Mouse (Mus musculus) cerebellum, postnatal 25 days (tissue): Measurements from ENCODE around the gene Mfap1b.
"Not testable (repeated sequence)": the region's sequence is repeated elsewhere in the genome, so short reads cannot be mapped to it uniquely, and the experiment has no call there.

Source experiments
- DNase-seq, 2 experiments: peaks; one replicate each; pipeline ENCODE4 v3.0.0; 2021; ENCODE audit warnings: mixed read lengths in 2 of 2

The Mfap1b gene

DNA sequence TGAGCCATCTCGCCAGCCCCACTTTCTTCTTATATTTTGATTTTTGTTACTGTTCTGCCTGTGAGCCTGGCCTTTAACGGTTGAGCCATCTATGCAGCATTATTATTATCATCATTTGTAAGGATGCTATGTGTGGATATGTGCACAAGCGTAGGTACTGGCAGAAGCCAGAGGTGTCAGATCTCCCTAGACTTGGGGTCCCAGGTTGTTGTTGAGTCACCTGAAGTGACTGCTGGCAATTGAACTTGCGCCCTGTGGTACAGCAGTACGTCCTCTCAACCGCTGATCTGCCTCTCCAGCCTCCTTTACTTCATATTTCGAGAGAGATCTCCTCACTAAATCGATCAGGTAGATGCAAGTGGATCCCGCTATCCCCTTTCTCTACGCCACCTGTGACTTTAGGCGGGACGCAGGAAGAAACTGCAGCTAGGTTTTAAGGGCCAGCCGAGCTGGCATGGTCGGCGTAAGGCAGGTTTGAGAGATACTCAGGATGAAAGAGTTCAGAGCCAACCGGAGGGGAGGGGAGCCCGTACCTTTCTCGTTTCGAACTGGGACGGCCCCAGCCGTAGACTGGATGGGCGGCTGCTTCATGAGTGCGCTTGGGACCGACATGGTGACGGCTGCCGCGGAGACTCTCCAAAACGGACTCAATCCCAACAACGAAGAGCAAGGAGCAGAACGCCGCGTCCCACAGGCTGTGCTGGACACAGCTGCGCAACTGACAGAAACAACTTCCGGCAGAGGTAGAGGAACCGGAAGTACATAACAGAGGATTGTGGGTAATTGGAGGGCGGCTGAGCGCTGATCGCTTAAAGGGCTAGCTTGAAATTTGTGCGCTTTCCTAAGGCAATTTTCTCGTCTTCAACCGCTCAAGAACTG lies at the start of gene Mfap1b:
Gene Mfap1b, minus strand, starts transcription at position 767 of the 879 bp plus-strand sequence.
- peak; percentile 83 to 86 for DNase-seq

DNA sequence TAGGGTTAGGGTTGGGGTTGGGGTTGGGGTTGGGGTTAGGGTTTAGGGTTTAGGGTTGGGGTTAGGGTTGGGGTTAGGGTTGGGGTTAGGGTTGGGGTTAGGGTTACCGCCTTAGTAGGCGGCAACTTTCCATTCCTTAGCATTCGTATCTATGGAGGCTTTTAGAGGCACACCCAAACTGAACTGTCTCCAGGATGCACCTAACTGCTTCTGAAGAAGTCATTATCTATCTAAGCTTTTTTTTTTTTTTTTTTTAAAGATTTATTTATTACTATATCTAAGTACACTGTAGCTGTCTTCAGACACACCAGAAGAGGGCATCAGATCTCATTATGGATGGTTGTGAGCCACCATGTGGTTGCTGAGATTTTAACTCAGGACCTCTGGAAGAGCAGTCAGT lies 49.0 kb upstream of the Mfap1b start:
- not testable (repeated sequence) for DNase-seq

DNA sequence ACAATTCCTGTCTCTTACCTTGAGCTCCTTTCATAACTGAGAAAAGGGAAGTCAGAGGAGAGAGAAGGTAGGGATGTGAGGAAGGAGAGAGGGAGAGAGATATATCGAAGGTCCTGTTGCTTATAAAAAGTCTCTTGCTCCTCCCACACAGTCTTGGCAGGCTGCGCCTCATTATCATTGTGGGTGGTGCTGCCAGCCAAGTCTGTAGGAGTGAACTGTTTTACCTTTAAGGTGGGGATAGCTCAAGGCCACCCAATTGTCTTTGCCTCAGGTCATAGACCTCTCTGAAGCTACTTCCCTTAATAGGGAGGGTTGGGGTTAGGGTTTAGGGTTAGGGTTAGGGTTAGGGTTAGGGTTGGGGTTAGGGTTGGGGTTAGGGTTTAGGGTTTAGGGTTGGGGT lies 48.1 kb upstream of the Mfap1b start:
- no peak for DNase-seq

DNA sequence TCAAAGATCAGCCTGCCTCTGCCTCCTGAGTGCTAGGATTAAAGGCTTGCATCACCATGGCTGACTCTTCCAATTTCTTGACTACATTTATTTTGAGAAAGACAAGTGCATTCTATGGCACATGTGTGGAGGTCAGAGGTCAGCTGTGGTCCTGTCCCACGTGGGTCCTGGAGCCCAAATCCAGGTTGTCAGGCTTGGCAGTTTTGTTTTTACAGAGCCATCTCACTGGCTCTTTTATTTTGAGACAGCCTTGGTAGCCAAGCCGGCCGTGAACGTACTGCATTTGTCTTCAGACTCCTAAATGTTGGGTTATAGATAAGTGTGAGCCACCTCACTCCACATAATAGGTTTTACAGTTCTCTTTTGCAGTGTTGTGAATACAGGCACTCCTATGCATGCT lies 44.8 kb upstream of the Mfap1b start:
- DNase-seq, result not testable (repeated sequence)

DNA sequence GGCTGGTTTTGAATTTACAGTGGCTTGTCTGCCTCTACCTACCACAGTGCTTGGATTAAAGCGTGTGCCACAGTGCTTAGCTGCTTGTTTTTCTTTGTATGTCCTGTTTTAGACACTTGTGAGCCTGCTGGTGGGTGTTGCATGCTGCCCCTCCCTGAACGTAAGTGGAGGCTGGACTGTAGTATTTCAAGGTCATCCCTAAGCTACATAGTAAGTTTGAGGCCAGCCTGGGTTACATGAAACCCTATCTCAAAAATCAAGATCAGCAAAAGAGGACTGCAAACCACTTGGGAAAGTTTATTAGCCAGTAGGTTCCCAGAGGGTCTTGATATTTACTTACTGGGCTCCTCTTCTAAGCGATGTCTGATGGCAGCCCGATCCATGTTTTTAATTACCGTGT lies 44.2 kb upstream of the Mfap1b start:
- no peak for DNase-seq

DNA sequence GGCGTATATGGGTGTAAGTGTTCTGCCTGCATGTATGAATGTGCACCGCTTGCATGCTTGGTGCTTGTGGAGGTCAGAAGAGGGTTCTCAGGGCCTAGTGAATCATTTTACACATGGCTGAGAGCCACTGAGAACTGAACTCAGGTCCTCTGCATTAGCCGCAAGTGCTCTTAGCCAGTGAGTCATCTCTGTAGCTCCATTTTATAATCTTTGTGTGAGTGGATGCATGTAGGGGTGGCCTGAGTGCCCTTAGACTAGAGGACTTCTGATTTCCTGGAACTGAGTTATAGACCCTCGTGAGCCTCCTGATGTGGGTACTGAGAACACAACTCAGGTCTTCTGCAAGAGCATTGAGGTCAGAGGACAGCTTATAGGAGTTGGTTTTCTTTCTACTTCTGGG lies 40.3 kb upstream of the Mfap1b start:
- no peak for DNase-seq

DNA sequence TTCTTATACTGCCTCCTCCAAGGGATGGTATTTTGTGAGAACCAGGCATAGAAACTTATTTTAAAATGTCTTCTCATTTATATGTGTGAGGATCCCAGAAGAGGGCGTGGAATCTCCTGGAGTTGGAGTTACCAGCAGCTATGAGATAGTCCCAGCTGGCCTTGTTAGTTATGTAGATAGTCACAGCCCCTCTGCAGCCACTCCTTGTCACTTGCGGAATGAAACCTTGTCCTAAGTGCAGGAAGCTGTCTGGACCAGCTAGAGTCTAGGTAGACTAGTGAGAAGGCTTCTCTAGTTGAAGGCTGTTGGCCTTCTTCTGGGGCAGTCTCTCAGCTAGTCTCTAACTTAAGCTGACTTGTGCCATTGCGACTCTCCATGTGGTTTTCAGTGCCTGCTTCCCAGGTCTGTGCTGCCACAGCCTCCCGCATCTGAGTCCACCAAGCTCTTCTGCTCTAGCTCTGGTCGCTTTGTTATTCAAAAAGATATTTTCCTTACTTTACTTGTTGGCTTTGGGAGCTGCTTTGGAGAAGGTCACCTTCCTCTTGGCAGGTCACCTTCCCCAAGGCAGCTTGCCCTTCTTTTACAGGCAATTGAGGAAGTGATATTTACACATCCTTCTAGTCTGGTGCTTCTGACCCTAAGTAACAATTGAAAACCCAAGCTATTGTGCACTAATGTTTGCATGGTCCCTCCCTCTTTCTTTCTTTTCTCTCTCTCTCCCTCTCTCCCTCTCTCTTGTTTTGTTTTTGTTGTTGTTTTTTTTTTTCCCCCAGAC lies 39.3 kb upstream of the Mfap1b start:
- not testable (repeated sequence) for DNase-seq

DNA sequence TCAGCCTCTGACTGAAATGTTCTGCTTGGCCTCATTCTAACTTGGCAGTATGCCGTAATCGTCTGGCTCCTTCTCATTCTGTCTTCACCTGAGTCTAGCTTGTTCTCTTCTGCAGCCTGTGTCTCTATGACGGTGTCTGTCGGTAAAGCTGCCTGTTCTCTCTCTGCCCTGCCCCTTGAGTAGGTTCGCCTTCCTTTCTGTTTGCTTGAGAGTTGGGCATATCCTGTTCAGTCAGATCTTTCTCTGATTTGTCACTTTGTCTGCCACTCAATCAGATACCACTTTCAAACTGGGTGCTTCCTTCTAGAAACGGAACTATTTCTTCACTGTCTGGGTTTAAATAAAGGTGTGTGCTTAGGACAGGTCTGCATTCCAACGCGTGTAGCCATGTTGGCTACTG lies 37.5 kb upstream of the Mfap1b start:
- no peak for DNase-seq

DNA sequence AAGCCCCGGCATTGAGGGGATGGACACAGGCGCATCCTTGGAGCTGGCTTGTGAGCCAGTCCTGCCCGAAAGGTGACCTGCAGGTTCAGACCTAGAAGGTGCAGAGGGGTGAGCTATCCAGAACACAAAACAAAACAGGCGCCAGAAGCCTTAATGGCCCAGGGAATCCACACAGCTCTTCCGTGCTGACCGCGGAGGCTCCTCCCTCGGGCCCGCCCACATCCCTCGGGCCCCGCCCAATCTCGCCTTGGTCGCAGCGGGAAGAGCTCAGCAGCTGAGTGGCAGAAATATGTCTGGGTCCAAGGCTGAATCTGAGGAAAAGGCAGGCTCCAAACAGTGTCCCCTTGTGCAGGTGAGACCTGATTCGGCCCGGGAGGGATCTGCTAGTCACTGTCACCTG lies 35.7 kb upstream of the Mfap1b start:
- peak; percentile 16 to 45 for DNase-seq

DNA sequence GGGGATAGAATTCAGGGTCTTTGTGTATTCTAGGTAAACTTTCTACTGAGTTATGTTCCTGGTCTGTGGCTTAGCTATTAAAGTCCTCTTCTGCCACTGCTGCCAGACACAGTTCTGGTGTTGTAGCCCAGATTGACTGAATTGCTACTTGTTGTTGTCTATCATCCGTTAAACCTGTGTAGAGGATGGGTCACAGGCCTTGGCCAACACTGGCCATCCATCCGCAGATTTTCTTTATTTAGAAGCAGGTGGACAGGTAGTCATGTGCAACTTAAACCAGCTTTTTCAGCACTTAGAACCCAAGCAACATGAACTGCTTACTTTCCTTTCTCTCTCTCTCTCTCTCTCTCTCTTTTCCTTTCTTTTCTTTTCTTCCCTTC lies 34.1 kb upstream of the Mfap1b start:
- DNase-seq, result no peak

DNA sequence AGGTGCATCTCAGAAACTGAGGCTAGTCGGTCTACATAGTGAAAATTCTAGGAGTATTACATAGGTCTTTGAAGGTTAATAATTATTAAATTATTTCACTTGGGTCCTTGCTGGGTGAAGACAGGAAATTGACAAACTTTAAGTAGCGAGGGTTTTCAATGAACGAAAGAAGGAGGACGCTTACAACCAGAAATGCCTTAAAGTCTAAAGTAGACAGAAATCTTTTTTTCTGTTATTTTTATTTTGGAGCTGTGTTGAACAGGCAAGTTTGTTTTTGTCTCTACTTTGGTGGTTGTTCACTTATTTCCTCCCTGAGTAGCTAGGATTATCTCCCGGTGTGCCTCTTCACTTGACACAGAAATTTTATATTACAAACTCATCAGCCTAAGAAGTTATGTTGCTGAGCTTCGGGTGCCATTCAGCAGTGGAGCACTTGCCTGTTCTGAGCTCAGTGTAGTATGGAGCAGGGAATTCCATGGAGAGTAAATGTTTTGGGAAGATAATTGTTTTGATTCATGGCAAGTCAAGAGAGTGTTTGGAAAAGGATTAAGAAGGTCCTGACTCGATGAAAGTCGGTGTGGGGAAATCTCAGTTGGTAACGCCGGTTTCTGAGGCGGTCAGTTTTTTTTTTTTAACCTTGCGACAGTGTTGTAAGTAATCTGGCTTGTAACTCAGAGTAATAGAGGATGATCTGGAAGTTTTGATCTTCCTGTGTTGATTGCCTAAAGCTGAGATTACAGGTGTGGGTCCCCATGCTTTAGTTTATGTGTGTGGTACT lies 33.5 kb upstream of the Mfap1b start:
- no peak for DNase-seq

DNA sequence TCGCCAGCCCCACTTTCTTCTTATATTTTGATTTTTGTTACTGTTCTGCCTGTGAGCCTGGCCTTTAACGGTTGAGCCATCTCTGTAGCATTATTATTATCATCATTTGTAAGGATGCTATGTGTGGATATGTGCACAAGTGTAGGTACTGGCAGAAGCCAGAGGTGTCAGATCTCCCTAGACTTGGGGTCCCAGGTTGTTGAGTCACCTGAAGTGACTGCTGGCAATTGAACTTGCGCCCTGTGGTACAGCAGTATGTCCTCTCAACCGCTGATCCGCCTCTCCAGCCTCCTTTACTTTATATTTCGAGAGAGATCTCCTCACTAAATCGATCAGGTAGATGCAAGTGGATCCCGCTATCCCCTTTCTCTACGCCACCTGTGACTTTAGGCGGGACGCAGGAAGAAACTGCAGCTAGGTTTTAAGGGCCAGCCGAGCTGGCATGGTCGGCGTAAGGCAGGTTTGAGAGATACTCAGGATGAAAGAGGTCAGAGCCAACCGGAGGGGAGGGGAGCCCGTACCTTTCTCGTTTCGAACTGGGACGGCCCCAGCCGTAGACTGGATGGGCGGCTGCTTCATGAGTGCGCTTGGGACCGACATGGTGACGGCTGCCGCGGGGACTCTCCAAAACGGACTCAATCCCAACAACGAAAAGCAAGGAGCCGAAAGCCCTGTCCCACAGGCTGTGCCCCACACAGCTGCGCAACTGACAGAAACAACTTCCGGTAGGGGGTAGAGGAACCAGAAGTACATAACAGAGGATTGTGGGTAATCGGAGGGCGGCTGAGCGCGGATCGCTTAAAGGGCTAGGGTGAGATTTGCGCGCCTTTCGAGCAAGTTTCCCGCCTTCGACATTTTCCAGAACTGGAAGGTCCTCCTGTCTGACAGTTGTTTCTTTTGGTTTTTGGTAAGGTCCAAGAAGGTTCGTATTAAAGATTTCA lies 32.3 kb upstream of the Mfap1b start, which contains the start of the genes Mfap1a and Wdr76:
Gene Mfap1a, minus strand, starts transcription at position 724 of the 941 bp plus-strand sequence.
Gene Wdr76, plus strand, starts transcription at position 782 of the 941 bp plus-strand sequence.
- peak; percentile 84 to 85 for DNase-seq

DNA sequence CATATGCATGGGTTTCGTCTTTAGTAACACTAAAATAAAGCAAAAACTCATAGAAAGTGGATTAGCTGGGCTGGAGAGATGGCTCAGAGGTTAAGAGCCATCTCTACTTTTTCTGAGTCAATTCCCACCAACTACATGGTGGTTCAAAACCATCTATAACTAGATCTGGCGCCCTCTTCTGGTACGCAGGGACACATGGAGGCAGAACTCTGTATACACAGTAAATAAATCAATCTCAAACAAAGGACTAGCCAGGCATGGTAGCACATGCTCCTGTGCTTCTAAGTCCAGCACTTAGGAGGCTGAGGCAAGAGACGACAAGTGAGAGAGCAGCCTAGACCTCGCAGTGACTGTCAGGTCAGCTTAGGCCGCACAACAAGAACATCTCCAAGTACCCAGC lies 27.7 kb upstream of the Mfap1b start:
- DNase-seq, result not testable (repeated sequence)

DNA sequence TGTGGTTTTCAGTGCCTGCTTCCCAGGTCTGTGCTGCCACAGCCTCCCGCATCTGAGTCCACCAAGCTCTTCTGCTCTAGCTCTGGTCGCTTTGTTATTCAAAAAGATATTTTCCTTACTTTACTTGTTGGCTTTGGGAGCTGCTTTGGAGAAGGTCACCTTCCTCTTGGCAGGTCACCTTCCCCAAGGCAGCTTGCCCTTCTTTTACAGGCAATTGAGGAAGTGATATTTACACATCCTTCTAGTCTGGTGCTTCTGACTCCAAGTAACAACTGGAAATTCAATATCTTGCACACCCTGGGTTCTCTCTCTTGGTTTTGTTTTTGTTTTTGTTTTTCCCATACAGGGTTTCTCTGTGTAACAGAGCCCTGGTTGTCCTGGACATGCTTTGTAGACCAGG lies 10.5 kb upstream of the Mfap1b start:
- not testable (repeated sequence) for DNase-seq

DNA sequence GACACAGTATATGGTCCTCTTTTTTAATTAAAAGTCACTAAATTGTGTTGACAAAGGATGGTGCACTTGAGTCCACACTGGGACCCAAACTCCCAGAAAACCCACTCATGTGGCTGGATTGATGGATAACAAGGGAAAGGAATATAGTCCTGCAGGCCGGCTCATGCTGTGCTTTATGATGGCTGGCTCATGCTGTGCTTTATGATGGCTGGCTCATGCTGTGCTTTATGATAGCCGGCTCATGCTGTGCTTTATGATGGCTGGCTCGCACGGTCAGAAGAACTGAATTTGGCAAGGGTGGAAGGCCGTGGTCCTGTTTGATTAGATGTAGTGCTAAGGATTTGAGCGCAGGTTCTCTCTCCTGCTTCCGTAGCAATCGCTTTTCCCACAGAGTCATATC lies 9.7 kb upstream of the Mfap1b start:
- DNase-seq, result no peak

DNA sequence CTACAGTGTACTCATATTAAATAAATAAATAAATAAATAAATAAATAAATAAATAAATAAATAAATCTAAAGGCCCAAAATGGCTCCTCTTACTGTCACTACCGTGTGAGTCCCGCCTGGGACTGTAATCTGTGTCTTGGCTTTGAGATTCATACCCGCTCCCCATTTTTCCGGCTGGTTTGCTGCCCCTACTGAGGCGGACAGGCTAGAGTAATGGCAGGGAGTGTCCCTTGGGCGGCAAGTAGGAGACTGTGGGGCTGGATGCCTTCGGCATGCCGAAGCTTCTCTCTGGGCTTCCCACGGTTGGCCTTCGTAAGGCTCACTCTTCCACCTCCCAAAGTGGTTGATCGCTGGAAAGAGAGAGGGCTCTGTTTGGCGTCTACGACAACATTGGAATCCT lies 7.0 kb upstream of the Mfap1b start:
- not testable (repeated sequence) for DNase-seq

DNA sequence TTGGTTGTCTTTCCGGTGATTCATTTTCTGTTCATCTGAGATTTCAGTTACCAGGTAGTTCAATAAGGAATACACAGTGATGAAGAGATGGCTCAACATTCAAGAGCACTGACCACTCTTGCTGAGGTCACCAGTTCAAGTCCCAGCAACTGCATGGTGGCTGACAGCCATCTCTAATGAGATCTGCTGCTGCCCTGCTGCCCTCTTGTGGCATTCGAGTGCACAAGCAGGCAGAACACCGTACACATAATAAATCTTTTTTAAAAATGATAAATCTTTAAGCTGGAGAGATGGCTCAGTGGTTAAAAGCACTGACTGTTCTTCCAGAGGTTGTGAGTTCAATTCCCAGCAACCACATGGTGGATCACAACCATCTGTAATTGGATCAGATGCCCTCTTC lies 6.6 kb upstream of the Mfap1b start:
- DNase-seq, result peak in 1 of 2 experiments; percentile 16

DNA sequence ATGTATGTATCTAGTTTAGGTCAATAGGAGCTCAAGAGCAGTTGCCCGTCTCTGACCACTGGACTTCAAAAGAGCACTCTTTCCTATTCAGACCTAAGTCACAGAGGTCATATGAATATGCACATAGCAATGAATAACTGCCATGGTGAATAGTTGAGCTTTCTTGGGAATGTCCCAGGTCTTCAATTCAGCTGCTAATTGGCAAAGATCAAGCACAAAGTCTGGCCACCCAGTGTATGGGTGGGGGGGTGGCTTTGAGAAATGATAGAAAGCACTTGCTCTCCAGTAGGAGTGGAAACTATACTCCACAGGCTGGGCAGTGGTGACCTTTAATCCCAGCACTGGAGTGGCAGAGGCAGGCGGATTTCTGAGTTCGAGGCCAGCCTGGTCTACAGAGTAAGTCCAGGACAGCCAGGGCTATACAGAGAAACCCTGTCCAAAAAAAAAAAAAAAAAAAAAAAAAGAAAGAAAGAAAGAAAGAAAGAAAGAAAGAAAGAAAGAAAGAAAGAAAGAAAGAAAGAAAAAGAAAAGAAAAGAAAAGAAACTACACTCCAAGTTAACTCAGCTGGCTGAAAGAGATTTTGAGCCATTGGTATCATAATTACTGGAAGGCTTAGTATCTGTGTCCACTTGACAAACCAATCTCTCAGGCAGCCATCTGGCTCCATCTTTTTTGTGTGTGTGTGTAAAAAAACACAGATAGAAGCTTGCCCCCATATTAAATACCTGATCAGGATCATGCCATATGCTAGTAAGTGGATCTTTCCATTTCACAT lies 3.8 kb upstream of the Mfap1b start:
- no peak for DNase-seq

DNA sequence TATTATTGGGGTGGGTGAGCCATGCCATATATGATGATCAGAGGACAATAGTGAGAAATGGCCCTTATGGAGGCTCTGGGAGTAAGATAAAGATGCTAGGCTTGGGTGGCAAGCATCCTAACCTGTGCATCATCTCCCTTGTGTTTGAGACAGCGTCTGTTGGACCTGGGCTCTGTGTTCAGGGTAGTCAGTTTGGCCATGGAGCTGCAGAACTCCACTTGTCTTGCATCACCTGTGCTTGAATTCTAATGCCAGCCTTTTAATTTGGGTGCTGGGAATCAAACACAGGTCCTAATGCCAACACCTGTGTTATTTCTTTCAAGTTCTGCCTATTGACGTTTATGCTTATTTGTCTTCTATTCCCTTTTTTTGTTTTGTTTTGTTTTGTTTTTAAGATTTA lies 1.4 kb upstream of the Mfap1b start:
- not testable (repeated sequence) for DNase-seq

DNA sequence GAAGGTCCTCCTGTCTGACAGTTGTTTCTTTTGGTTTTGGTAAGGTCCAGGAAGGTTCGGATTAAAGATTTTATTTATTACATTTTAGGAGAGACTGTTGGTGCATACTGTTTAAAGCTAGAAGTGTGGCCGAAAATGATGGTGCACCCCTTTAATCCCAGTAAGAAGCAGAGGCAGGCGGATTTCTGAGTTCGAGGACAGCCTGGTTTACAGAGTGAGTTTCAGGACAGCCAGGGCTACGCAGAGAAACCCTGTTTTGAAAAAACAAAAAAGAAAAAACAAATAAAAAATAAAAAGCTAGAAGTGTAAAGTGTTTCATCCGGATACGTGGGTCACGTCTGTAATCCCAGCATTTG lies 291 bp upstream of the Mfap1b start:
- DNase-seq, result no peak

DNA sequence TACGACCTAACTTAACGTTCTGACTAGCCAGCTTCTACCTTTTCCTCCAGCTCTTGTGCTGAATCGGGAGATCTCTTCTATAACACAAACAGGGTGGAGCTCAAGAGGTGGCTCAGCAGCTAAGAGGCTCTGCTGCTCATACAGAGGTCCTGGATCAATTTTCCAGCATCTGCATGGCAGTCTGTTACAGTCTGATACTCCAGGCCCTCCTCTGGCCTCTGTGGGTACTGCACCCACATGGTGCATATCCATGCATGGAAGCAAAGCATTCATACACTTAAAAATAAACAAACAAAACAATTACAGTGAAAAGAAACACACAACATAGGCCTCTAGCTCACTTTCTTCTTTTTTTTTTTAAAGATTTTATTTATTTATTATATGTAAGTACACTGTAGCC lies 1.1 kb downstream of the Mfap1b start:
- DNase-seq, result not testable (repeated sequence)
